Mouse (Mus musculus) heart, adult 2 months (tissue): Measurements from ENCODE around the gene Chp2. TPM values are rescaled to one million over a fixed set of nuclear protein-coding genes. Genes with fewer than 3 reads are reported as not detected.

Source experiments
- DNase-seq, 2 experiments: peaks; one replicate each; pipeline ENCODE4 v3.0.0; 2021
- H3K27ac ChIP-seq: fragments of 200-600 bp; 2 replicates; pipeline ENCODE4 v1.8.1; 2022
- H3K27me3 ChIP-seq: fragments of 200-500 bp; 2 replicates; pipeline ENCODE4 v1.6.1; 2012; ENCODE audit warnings: mild to moderate bottlenecking, low read length, inconsistent platforms, mixed read lengths; ENCODE audit not compliant: control insufficient read depth, insufficient read depth
- H3K36me3 ChIP-seq: fragments of 200-500 bp; 2 replicates; pipeline ENCODE4 v1.6.1; 2012; ENCODE audit warnings: low read length, inconsistent platforms; ENCODE audit not compliant: control insufficient read depth, insufficient read depth
- H3K4me1 ChIP-seq: fragments of 200-500 bp; 2 replicates; pipeline ENCODE4 v1.6.1; 2011; ENCODE audit warnings: low read length; ENCODE audit not compliant: control insufficient read depth, insufficient read depth
- H3K4me3 ChIP-seq: fragments of 200-600 bp; 2 replicates; pipeline ENCODE4 v1.8.1; 2022
- H3K79me2 ChIP-seq: fragments of 200-500 bp; replicated peaks from 2 replicates; pipeline ENCODE4 v1.6.1; 2012; ENCODE audit warnings: mild to moderate bottlenecking, inconsistent platforms, low read length, moderate library complexity, mixed read lengths; ENCODE audit not compliant: control insufficient read depth, insufficient read depth
- H3K9ac ChIP-seq: fragments of 200-500 bp; 2 replicates; pipeline ENCODE4 v1.6.1; 2012; ENCODE audit warnings: low read depth, mild to moderate bottlenecking, control low read depth, inconsistent platforms, low read length, mixed read lengths
- CTCF ChIP-seq: fragments of 200-600 bp; IDR thresholded peaks from 2 replicates; pipeline ENCODE4 v1.8.1; 2022; ENCODE audit warnings: antibody characterized with exemption, mild to moderate bottlenecking, moderate library complexity
- EP300 ChIP-seq: fragments of 200-500 bp; IDR thresholded peaks from 2 replicates; pipeline ENCODE4 v1.6.1; 2011; ENCODE audit warnings: low read depth, low read length, control low read depth; ENCODE audit not compliant: insufficient read depth
- POLR2A ChIP-seq: fragments of 200-500 bp; IDR thresholded peaks from 2 replicates; pipeline ENCODE4 v1.6.1; 2011; ENCODE audit warnings: mild to moderate bottlenecking, low read depth, low read length, control low read depth; ENCODE audit not compliant: insufficient read depth
- WGBS: fragments of 180-500 bp; shearing (Covaris S2); methylation state at CpG from one replicate; pipeline ENCODE4 v1.1.7; 2018; 5-methylcytosine and 5-hydroxymethylcytosine counted together
- intact Hi-C: fragments of 180-260 bp; cut with DNase I; formaldehyde crosslinking; loops from one replicate; pipeline ENCODE4 v1.15.1; 2025
- polyA plus RNA-seq: library from polyadenylated mRNA; depleted of rRNA; stranded (reverse); fragments of >200 nt; gene quantifications from 2 replicates; pipeline ENCODE4 v1.2.3, GENCODE M21; 2012; rRNA removed
- total RNA-seq, 2 experiments: library from RNA; stranded (reverse); gene quantifications; 2 replicates each; pipeline ENCODE4 v1.2.3; 2021

Chp2 gene
- total and polyA plus RNA-seq, 3 experiments: 2.5 to 3.7 (median 2.9) TPM

DNA sequence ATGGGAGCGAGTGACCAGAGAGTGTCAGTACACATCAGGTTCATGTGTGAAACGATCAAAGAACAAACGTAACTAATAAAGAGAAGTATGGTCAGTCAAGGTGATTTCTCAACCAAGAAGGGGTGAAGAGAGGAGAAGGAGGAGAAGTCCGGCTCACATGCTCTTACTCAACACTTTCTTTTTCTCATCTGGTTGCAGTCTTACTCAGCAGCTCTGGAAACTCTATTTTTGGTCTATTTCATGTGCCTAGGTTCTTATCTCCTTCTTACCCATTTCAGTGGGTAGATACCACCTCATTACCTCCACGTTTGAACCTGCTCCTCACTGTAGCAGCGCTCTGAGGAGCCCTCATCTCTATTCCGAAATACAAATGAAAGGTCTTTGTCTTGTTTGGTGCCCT lies 37.4 kb downstream of the Chp2 start:
- no peaks in the 10 kb centered on the region for H3K27me3 ChIP-seq
- H3K4me3 ChIP-seq: no peak overlapping the region
- 68% methylated on average over 7 of the region's 7 CpGs for WGBS
- no peaks in the 10 kb centered on the region for H3K36me3 ChIP-seq
- H3K27ac ChIP-seq: no peak overlapping the region
- no peaks in the 10 kb centered on the region for H3K79me2 ChIP-seq
- H3K4me1 ChIP-seq: no peaks in the 10 kb centered on the region; the same call in 1 of the 2 replicates
- no peak overlapping the region for H3K9ac ChIP-seq
- DNase-seq: no peak
- intact Hi-C loops: loop anchor here (10.0 kb wide), 1 partner anchor 668 kb away; no protein-coding TSS in a partner anchor
- no peak for TF ChIP-seq EP300
- TF ChIP-seq CTCF: no peak
- no peak for TF ChIP-seq POLR2A

DNA sequence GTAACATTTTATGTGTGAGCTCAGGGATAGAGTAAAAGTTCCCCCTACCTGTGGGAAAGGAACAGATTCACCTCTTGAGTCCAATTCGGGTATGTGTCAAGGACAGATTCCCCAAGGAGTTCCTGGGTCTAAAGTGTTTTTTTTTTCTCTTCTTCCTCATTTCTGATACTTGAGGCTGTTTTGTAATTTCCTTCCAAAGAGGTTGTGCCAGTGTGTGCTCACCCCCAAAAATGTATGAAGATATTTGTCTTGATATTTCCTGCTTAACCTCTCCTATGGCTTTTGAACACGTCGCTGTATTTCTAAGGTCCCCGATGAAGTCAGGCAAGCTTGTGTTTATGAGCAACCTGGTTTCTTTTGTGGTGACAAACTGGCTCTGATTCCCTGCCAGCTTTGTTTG lies 39.2 kb downstream of the Chp2 start:
- no peak for TF ChIP-seq POLR2A
- no peak for TF ChIP-seq CTCF
- no peak for TF ChIP-seq EP300
- H3K27ac ChIP-seq: no peak overlapping the region
- intact Hi-C loops: loop anchor here (10.0 kb wide), 1 partner anchor 666 kb away; no protein-coding TSS in a partner anchor

GRCm38 (mm10) chr7:122260055-122260602 lies 40.8 kb downstream of the Chp2 start:
- DNase-seq: peak in 1 of 2 experiments; percentile 37
- Histone ChIP-seq H3K4me3 (no peak overlapping the region), H3K27me3 (no peaks in the 10 kb centered on the region), H3K27ac (no peak overlapping the region), H3K9ac (no peak overlapping the region), H3K4me1 (no peaks in the 10 kb centered on the region), H3K79me2 (no peaks in the 10 kb centered on the region), H3K36me3 (no peaks in the 10 kb centered on the region)
- intact Hi-C loops: no loop called here
- TF ChIP-seq CTCF (no peak), POLR2A (no peak), EP300 (no peak)
- WGBS: 72% methylated on average over 5 of the region's 5 CpGs

More for the DNA sequence above, 39.2 kb downstream of the Chp2 start:
- Histone ChIP-seq H3K27me3 (no peaks in the 10 kb centered on the region), H3K4me3 (no peak overlapping the region), H3K4me1 (no peaks in the 10 kb centered on the region), H3K36me3 (no peaks in the 10 kb centered on the region), H3K79me2 (no peaks in the 10 kb centered on the region), H3K9ac (no peak overlapping the region)
- 76% methylated on average over 4 of the region's 4 CpGs for WGBS
- DNase-seq: no peak

- no peak overlapping the region for H3K4me3 ChIP-seq
- H3K27me3 ChIP-seq: peaks cover 2% of the 10 kb centered on the region; the same call in 1 of the 2 replicates
- H3K27ac ChIP-seq: no peak overlapping the region
- intact Hi-C loops: no loop called here
- H3K79me2 ChIP-seq: no peaks in the 10 kb centered on the region
- TF ChIP-seq POLR2A (no peak), CTCF (no peak), EP300 (no peak)
- no peak for DNase-seq
- H3K36me3 ChIP-seq: no peaks in the 10 kb centered on the region
- no peak overlapping the region for H3K9ac ChIP-seq
- H3K4me1 ChIP-seq: no peaks in the 10 kb centered on the region
- WGBS: 71% methylated on average over 4 of the region's 4 CpGs
Measured at GRCm38 (mm10) chr7:122268983-122269486, 49.7 kb downstream of the Chp2 start.

DNA sequence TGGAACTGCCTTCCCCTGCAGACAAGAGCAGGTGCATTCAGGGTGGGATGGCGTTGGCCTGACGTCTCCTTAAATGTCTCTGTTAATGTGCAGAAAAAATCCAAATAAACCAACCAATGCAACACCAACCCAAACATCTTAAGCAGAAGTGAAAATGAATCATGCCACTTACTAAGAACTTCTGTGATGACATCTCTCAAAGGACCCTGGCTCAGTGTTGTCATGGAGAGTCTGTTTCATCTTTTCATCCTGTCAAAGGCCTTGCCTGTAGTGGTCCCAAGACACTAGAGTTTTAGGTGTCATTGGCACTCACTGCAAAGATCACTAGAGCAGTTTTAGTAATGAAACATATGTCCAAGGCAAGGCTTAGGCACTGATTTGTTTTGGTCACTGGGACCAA lies 53.0 kb downstream of the Chp2 start:
- Histone ChIP-seq H3K27ac (no peak overlapping the region), H3K4me3 (no peak overlapping the region), H3K4me1 (no peaks in the 10 kb centered on the region), H3K36me3 (no peaks in the 10 kb centered on the region), H3K79me2 (no peaks in the 10 kb centered on the region), H3K27me3 (peaks cover 2% of the 10 kb centered on the region; the same call in 1 of the 2 replicates), H3K9ac (no peak overlapping the region)
- whole genome bisulfite sequencing: 76% methylated on average over 2 of the region's 2 CpGs
- no peak for DNase-seq
- intact Hi-C loops: no loop called here
- TF ChIP-seq EP300: no peak
- no peak for TF ChIP-seq POLR2A
- no peak for TF ChIP-seq CTCF

Other genes starting within 250 kb of the Chp2 start
- gene Cog7, start 237.8 kb upstream of the Chp2 start, total RNA-seq: 10 to 100 TPM; 17.0 to 19.5 TPM
- gene Cog7, start 237.8 kb upstream of the Chp2 start, polyA plus RNA-seq: 16.7 and 20.0 TPM in 2 replicates
- gene Gga2, start 198.3 kb upstream of the Chp2 start, total RNA-seq: 10 to 100 TPM; 25.3 to 28.5 TPM
- 25.7 and 30.1 TPM in 2 replicates for gene Gga2, start 198.3 kb upstream of the Chp2 start, polyA plus RNA-seq
- 10 to 100 TPM; 30.4 to 37.2 TPM for gene Ubfd1, start 152.3 kb upstream of the Chp2 start, total RNA-seq
- 17.8 and 27.6 TPM in 2 replicates for gene Ubfd1, start 152.3 kb upstream of the Chp2 start, polyA plus RNA-seq
- 10 to 100 TPM; 11.8 to 12.9 TPM for gene Ears2, start 152.2 kb upstream of the Chp2 start, total RNA-seq
- gene Ears2, start 152.2 kb upstream of the Chp2 start, polyA plus RNA-seq: 10.6 and 11.8 TPM in 2 replicates
- gene Ndufab1, start 117.6 kb upstream of the Chp2 start, total RNA-seq: 1,000 to 10,000 TPM; 1,546 to 1,742 TPM
- gene Ndufab1, start 117.6 kb upstream of the Chp2 start, polyA plus RNA-seq: 502 and 847 TPM in 2 replicates
- under 1 TPM; 0.55 to 0.63 TPM for gene Palb2, start 86.5 kb upstream of the Chp2 start, total RNA-seq
- gene Palb2, start 86.5 kb upstream of the Chp2 start, polyA plus RNA-seq: 0.74 and 0.94 TPM in 2 replicates
- gene Dctn5, start 86.5 kb upstream of the Chp2 start, total RNA-seq: 10 to 100 TPM; 25.3 to 26.1 TPM
- gene Dctn5, start 86.5 kb upstream of the Chp2 start, polyA plus RNA-seq: 40.5 and 55.8 TPM in 2 replicates
- gene Plk1, start 60.1 kb upstream of the Chp2 start, total RNA-seq: under 1 TPM; 0.50 to 0.59 TPM
- gene Plk1, start 60.1 kb upstream of the Chp2 start, polyA plus RNA-seq: 0.68 and 0.85 TPM in 2 replicates
- gene Ern2, start 33.3 kb upstream of the Chp2 start, total RNA-seq: not detected
- gene Ern2, start 33.3 kb upstream of the Chp2 start, polyA plus RNA-seq: 0.53 TPM in 1 of 2 replicates, not detected in the other
- 1 to 10 TPM; 3.8 to 4.5 TPM for gene Prkcb, start 69.3 kb downstream of the Chp2 start, total RNA-seq
- gene Prkcb, start 69.3 kb downstream of the Chp2 start, polyA plus RNA-seq: 3.6 and 4.5 TPM in 2 replicates